Mouse (Mus musculus) liver, adult 2 months (tissue): ENCODE data around the gene Pdk2.

Experiments used
- CTCF ChIP-seq: fragments of 200-500 bp; IDR thresholded peaks from 2 replicates; pipeline ENCODE4 v1.5.1; 2011; ENCODE audit warnings: low read depth, low read length, control low read depth
- POLR2A ChIP-seq: fragments of 200-500 bp; IDR thresholded peaks from 2 replicates; pipeline ENCODE4 v1.6.1; 2011; ENCODE audit warnings: low read length, control low read depth; ENCODE audit not compliant: insufficient read depth; ENCODE audit errors: extremely low read depth

DNA sequence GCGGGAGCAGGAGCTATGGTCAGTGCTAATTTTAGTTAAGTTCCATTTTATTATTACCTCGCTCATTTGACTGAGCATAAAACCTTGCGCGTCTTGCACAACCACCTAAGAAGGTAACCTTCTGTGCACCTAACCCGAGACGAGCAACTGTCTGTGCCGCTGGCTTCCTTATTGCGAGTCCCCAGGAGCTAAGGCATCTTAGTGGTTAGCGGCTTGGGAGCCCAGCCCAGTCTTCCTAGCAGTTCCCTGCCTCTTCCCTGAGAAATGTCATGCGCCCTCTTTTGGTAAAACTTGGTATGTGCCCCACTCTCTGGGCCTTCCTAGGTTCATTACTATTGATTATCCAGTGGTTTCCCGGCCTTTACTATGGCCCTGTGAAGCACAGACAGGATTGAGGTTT lies 942 bp upstream of the Pdk2 start:
- TF ChIP-seq POLR2A, result no peak
- TF ChIP-seq CTCF, result peak; percentile 63
